Mouse (Mus musculus) testis, adult 2 months (tissue): ENCODE measurements around the gene Gcsh.

Experiments used
- CTCF ChIP-seq: fragments of 200-500 bp; IDR thresholded peaks from 2 replicates; pipeline ENCODE4 v1.5.1; 2012; ENCODE audit warnings: low read depth, mild to moderate bottlenecking, inconsistent platforms, low read length, moderate library complexity; ENCODE audit not compliant: control insufficient read depth, insufficient read depth, insufficient replicate concordance
- POLR2A ChIP-seq: fragments of 200-500 bp; IDR thresholded peaks from 2 replicates; pipeline ENCODE4 v1.6.1; 2012; ENCODE audit warnings: low read depth, mild to moderate bottlenecking, inconsistent platforms, low read length, moderate library complexity; ENCODE audit not compliant: control insufficient read depth

DNA sequence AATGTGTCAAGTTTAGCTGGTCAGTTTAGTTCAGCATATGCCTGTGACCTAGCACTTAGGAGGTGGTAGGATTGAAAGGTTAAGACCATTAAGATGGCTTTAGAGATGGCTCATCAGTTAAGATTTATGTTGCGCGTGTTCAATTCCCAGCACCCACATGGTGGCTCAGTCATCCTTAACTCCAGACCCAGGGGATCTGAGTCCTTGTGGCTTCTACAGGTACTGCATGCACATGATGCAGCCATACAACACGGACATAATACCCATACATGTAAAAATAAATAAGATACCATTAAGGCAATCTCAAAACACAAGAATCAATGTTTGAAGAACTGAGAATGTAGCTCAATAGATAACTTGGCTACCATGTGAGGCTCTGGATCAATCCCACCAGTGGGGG is 3.5 kb downstream of the Gcsh start:
- TF ChIP-seq CTCF, result no peak
- no peak for TF ChIP-seq POLR2A
